Mouse (Mus musculus) hindbrain, embryonic 13.5 days (tissue): ENCODE measurements around the gene Klc3. TPM values are rescaled to one million over a fixed set of nuclear protein-coding genes. Genes with fewer than 3 reads are reported as not detected.
A peak's percentile ranks its signal among the peaks of the same experiment; 100 is the strongest.

Experiments used
- ATAC-seq: fragments of 200-750 bp; cut with Nextera tagmentation; 2 replicates; pipeline ENCODE4 v1.8.0; 2017; ENCODE audit warnings: moderate TSS enrichment; ENCODE audit not compliant: low FRiP score
- H3K27ac ChIP-seq: fragments of 300-500 bp; sonication (generic); 2 replicates; pipeline ENCODE4 v1.5.1; 2015; ENCODE audit warnings: inconsistent platforms, mild to moderate bottlenecking, moderate library complexity
- H3K27me3 ChIP-seq: fragments of 300-500 bp; sonication (generic); 2 replicates; pipeline ENCODE4 v1.6.1; 2015; ENCODE audit warnings: mild to moderate bottlenecking, inconsistent platforms
- H3K36me3 ChIP-seq: fragments of 300-500 bp; sonication (generic); 2 replicates; pipeline ENCODE4 v1.6.1; 2015; ENCODE audit warnings: mild to moderate bottlenecking, inconsistent platforms
- H3K4me1 ChIP-seq: fragments of 300-500 bp; sonication (generic); replicated peaks from 2 replicates; pipeline ENCODE4 v1.6.1; 2015; ENCODE audit warnings: inconsistent platforms
- H3K4me2 ChIP-seq: fragments of 300-500 bp; sonication (generic); 2 replicates; pipeline ENCODE4 v1.6.1; 2015; ENCODE audit warnings: inconsistent platforms, mild to moderate bottlenecking, moderate library complexity
- H3K4me3 ChIP-seq: fragments of 300-500 bp; sonication (generic); 2 replicates; pipeline ENCODE4 v1.5.1; 2015; ENCODE audit warnings: mild to moderate bottlenecking, inconsistent platforms
- H3K9ac ChIP-seq: fragments of 300-500 bp; sonication (generic); 2 replicates; pipeline ENCODE4 v1.6.1; 2015; ENCODE audit warnings: mild to moderate bottlenecking, inconsistent platforms
- H3K9me3 ChIP-seq: fragments of 300-500 bp; sonication (generic); 2 replicates; pipeline ENCODE4 v1.6.1; 2016; ENCODE audit warnings: inconsistent platforms
- WGBS: fragments of 180-500 bp; shearing (Covaris S2); methylation state at CpG from one replicate; pipeline ENCODE4 v1.1.7; 2015; 5-methylcytosine and 5-hydroxymethylcytosine counted together
- polyA plus RNA-seq: library from polyadenylated mRNA; unstranded; fragments of >200 nt; fragmentation: Nextera tagmentation; extraction: Ambion mirVana; gene quantifications from 2 replicates; pipeline ENCODE4 v1.2.1, GENCODE M21; 2015

Gene Klc3
- polyA plus RNA-seq, 1 experiment from 2014 or later, result 2.1 TPM

DNA sequence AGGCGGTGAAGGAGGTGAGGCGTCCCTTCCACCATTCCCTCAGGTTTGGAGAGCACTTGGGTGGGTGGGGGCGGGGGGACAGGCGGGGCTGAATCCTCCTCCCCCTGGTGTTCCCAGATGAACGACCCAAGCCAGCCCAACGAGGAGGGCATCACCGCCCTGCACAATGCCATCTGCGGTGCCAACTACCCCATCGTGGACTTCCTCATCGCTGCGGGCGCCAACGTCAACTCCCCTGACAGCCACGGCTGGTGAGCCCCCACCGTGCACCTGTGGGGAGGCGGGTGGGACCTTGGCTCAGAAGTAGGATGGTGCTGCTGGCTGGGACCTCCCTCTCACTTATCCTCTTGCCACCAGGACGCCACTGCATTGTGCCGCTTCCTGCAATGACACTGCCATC, 28.5 kb downstream of the Klc3 start:
- 83% methylated on average over 18 of the region's 18 CpGs for WGBS
- ATAC-seq, result no peak
- Histone ChIP-seq H3K4me3 (no peak overlapping the region), H3K36me3 (peaks cover 7% of the 10 kb centered on the region; the same call in 1 of the 2 replicates), H3K9me3 (no peaks in the 10 kb centered on the region), H3K27me3 (no peaks in the 10 kb centered on the region), H3K9ac (no peak overlapping the region), H3K4me1 (no peaks in the 10 kb centered on the region), H3K4me2 (no peak overlapping the region), H3K27ac (no peak overlapping the region)

DNA sequence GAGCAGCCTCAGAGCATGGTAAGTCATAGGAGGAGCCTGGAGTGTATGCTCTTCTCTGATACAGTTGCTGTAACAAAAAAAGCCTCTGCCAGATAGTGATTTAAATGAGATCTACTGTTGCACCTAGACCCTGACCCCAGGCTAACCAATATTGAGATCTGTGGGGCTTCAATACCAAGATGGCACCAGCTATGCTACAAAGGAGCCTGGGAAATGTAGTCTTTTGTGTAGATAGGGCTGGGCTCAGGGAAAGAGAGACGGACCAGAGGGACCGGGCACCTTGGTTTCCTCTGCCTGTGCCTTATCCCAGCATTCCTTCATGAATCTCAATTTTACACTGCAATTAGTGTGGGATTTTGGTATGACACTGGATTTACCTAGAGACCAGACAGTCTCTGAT, 30.5 kb downstream of the Klc3 start:
- H3K9me3 ChIP-seq, result no peaks in the 10 kb centered on the region
- H3K4me2 ChIP-seq, result no peak overlapping the region
- H3K36me3 ChIP-seq, result peaks cover 7% of the 10 kb centered on the region; the same call in 1 of the 2 replicates
- peaks cover 14% of the 10 kb centered on the region for H3K27me3 ChIP-seq
- peaks cover 5% of the 10 kb centered on the region; the same call in 1 of the 2 replicates for H3K4me1 ChIP-seq
- 95% methylated on average over 2 of the region's 2 CpGs for WGBS
- H3K4me3 ChIP-seq, result no peak overlapping the region
- no peak overlapping the region for H3K9ac ChIP-seq
- no peak overlapping the region for H3K27ac ChIP-seq
- ATAC-seq, result no peak

DNA sequence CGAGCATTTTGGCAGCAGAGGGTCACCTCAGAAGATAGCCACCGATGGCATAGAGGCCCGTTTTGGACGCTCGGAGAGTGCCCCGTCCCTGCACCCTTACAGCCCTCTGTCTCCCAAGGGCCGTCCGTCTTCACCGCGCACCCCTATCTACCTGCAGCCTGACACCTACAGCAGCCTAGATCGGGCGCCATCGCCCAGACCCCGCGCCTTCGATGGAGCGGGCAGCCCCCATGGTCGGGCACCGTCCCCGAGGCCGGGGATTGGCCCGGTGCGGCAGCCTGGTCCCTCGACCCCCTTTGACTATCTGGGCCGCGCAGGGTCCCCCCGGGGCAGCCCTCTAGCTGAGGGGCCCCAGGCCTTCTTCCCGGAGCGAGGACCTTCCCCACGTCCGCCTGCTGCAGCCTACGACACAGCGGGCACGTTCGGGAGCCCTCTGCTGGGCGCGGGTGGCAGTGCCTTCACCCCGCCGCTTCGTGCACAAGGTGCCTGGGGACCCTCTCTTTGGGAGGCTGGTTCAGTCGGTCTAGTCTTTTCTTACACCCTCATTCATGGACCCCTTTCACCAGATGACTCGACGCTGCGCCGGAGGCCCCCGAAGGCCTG, 34.0 kb downstream of the Klc3 start:
- H3K4me1 ChIP-seq, result peaks cover 5% of the 10 kb centered on the region; the same call in 1 of the 2 replicates
- peak overlapping the region; percentile 44 for H3K4me3 ChIP-seq
- H3K27ac ChIP-seq, result no peak overlapping the region
- ATAC-seq, result peak; percentile 84
- peak overlapping the region; percentile 73 for H3K9ac ChIP-seq
- H3K36me3 ChIP-seq, result no peaks in the 10 kb centered on the region
- 11% methylated on average over 46 of the region's 46 CpGs for WGBS
- peak overlapping the region; percentile 66 for H3K4me2 ChIP-seq
- no peaks in the 10 kb centered on the region for H3K9me3 ChIP-seq
- H3K27me3 ChIP-seq, result peaks cover 15% of the 10 kb centered on the region

DNA sequence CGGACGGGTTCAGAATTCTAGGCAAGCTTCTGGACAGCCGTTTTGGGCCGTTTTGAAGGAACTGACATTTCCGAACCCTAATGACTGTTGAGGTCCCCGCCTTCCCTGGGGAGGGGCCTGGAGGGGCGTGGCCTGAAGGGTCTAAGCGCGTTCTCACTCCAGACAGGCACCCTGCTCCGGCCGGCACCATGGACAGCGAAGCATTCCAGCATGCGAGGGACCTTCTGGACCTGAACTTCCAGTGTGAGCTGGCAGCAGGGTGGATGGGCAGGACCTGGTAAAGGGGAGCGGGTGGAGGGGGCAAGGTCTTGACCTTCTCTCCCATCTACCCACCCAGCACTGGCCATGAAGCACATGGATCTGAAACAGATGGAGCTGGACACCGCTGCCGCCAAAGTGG, 35.5 kb downstream of the Klc3 start:
- H3K27ac ChIP-seq, result no peak overlapping the region
- no peak overlapping the region for H3K4me3 ChIP-seq
- WGBS, result 27% methylated on average over 16 of the region's 16 CpGs
- H3K9ac ChIP-seq, result no peak overlapping the region
- H3K36me3 ChIP-seq, result no peaks in the 10 kb centered on the region
- no peak for ATAC-seq
- H3K4me2 ChIP-seq, result no peak overlapping the region
- H3K4me1 ChIP-seq, result peaks cover 8% of the 10 kb centered on the region; the same call in 1 of the 2 replicates
- H3K27me3 ChIP-seq, result peaks cover 16% of the 10 kb centered on the region
- H3K9me3 ChIP-seq, result no peaks in the 10 kb centered on the region

DNA sequence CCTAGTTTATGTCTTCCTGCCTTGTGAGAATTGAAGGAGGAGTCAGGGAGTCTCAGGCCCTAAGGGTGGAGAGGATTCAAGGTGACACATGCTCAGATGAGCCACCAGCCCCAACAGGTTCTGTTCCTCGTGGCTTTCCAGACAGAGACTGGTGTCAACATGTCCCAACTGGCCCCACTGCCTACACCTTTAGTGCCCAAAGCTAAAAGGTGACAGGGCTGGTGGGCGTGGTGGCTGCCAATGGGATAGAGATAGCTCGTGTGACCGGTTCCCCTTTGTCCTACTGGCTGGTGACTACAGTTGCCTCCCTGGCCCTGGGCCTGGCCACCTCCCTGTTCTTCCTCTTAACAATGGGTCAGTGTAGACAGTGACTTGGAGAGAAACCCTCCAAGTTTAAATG, 38.5 kb downstream of the Klc3 start:
- ATAC-seq, result no peak
- H3K4me1 ChIP-seq, result peaks cover 28% of the 10 kb centered on the region
- H3K27ac ChIP-seq, result no peak overlapping the region
- no peak overlapping the region for H3K9ac ChIP-seq
- H3K36me3 ChIP-seq, result no peaks in the 10 kb centered on the region
- H3K4me3 ChIP-seq, result no peak overlapping the region
- WGBS, result 85% methylated on average over 4 of the region's 4 CpGs
- H3K4me2 ChIP-seq, result no peak overlapping the region
- H3K27me3 ChIP-seq, result peaks cover 35% of the 10 kb centered on the region
- no peaks in the 10 kb centered on the region for H3K9me3 ChIP-seq

DNA sequence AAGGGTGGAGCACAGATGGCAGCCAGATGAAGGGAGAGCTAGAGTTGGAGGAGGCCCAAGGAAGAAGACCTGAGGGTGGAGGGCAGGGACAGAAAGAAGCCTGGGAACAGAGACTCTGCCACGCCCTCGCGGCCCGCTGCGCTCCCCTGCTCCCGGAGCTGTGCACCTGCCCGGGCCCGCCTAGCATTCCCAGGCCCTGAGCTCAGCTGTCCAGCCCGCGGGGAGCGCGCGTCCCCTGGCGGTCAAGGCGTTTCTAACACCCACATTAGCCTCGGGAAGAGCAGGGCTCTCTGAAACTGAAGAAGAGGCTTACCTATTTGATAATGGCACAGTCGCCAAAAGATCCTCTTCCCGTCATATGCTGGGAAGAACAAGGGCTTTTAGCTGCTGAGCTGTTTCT, 40.0 kb downstream of the Klc3 start:
- Histone ChIP-seq H3K9me3 (no peaks in the 10 kb centered on the region), H3K4me3 (no peak overlapping the region), H3K9ac (peak overlapping the region; percentile 24; the same call in 1 of the 2 replicates), H3K27me3 (peaks cover 26% of the 10 kb centered on the region), H3K4me1 (peaks cover 29% of the 10 kb centered on the region), H3K27ac (no peak overlapping the region), H3K4me2 (no peak overlapping the region), H3K36me3 (no peaks in the 10 kb centered on the region)
- WGBS, result 3% methylated on average over 18 of the region's 18 CpGs
- ATAC-seq, result no peak

DNA sequence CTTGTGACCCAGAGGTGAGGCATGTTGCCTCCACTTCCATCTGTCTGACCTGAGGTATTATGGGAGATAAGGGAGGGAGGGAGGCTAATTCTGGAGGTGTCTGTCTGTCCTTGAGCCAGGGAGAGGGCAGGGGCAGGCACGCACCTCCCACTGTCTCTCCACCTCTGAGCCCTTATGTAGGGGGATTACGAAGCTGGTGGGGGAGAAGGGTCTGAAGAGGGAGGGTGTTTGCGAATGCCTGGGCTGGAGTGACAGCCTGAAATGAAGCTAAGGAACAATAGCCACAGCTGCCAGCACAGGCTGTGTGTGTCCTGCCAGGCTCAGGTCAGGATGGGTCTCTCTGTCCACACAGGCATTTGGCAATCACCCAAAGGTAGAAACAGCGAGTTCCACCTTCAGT, 41.6 kb downstream of the Klc3 start:
- H3K4me1 ChIP-seq, result peaks cover 42% of the 10 kb centered on the region
- peaks cover 5% of the 10 kb centered on the region for H3K36me3 ChIP-seq
- H3K9ac ChIP-seq, result peak overlapping the region; percentile 29; the same call in 1 of the 2 replicates
- H3K27me3 ChIP-seq, result peaks cover 20% of the 10 kb centered on the region
- 42% methylated on average over 4 of the region's 4 CpGs for WGBS
- no peak for ATAC-seq
- no peaks in the 10 kb centered on the region for H3K9me3 ChIP-seq
- H3K4me2 ChIP-seq, result no peak overlapping the region
- no peak overlapping the region for H3K27ac ChIP-seq
- 0 out of 2 replicates have a peak overlapping the region, but pooled peaks have one; percentile 56 for H3K4me3 ChIP-seq

DNA sequence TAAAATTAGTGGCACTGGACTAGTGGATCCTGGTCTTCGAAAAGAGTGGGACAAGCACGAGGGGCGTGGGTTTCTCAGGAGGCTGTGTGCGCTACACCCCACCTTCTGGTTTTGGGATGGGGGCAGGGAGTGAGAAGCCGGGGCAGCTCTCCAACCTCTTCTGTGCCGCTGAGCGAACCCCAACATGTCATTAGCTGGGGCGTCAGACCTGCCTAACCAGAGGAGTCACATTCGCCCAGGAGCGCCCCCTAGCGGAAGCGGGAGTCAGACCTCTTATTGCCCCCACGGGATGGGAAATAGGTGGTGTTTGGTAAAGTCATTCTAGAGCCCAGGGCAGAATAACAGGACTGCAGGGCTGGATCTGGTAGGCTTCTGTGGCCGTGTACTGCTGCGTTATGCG, 42.2 kb downstream of the Klc3 start:
- Histone ChIP-seq H3K27me3 (peaks cover 20% of the 10 kb centered on the region), H3K27ac (no peak overlapping the region), H3K4me3 (peak overlapping the region; percentile 56), H3K4me2 (peak overlapping the region; percentile 97), H3K9ac (peak overlapping the region; percentile 60; the same call in 1 of the 2 replicates), H3K4me1 (peaks cover 42% of the 10 kb centered on the region), H3K9me3 (no peaks in the 10 kb centered on the region), H3K36me3 (peaks cover 11% of the 10 kb centered on the region)
- no peak for ATAC-seq
- 11% methylated on average over 16 of the region's 16 CpGs for WGBS

DNA sequence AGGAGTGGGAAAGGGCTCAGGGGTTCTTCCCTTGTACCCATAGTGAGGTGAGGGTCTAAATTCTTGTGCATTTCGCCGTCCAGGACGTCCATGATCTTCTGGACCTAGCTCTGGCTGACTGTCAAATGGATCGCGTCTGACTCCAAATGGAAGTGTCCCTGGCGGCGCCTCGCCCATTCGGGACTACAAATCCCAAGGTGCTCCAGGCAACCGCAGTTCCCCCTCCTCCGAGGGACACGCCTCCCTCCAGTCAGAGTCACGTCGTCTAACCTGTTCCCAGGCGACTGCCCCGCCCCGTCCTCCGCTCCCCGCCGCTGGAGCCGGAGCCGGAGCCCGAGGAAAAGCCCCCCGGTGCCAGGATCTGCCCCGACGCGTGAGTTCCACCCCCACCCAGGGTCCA, 43.0 kb downstream of the Klc3 start:
- H3K27me3 ChIP-seq, result peaks cover 20% of the 10 kb centered on the region
- ATAC-seq, result peak; percentile 54
- WGBS, result 0% methylated on average over 27 of the region's 27 CpGs
- H3K4me3 ChIP-seq, result peak overlapping the region; percentile 56
- peak overlapping the region; percentile 97 for H3K4me2 ChIP-seq
- H3K4me1 ChIP-seq, result peaks cover 42% of the 10 kb centered on the region
- peak overlapping the region; percentile 60 for H3K9ac ChIP-seq
- H3K9me3 ChIP-seq, result no peaks in the 10 kb centered on the region
- peaks cover 19% of the 10 kb centered on the region for H3K36me3 ChIP-seq
- H3K27ac ChIP-seq, result 0 out of 2 replicates have a peak overlapping the region, but pooled peaks have one; percentile 36

DNA sequence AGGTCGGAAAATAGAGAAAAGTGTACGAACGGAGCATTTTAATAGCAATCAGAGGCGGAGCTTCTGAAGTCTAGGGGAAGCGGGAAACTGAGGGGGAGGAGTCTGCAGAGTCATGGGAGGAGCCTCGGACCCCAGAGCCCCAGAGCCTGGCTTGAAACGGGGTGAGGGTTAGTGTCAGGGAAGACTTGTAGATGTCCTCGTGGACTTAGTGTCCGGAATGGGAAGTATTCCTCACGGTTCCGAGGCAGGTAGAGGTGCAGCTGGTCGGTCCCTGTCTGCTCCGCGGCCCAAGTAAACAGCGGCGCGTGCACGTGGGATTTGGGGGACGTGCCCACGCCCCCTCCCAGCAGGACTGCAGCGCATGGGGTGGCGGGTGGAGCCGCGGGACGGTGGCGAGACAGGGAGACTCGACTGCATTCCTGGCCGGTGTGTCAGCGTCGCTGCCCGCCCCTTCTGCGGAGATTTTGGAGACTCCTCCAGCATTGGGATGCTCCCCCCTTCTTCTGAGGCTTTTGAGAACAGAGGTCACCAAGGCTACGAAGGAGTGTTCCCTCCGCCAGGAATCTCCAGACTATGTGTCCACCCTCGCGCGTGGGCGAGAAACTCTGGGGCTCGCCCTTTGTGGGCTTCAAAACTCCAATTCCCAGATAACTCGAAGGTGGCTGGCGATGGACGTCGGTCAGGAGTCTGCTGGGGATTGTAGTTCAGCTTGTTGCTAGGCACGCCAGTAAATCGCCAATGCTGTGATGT, 43.8 kb downstream of the Klc3 start:
- Histone ChIP-seq H3K9ac (peak overlapping the region; percentile 77), H3K4me3 (peak overlapping the region; percentile 56), H3K4me2 (peak overlapping the region; percentile 97), H3K36me3 (peaks cover 24% of the 10 kb centered on the region), H3K27me3 (peaks cover 20% of the 10 kb centered on the region), H3K27ac (peak overlapping the region; percentile 44), H3K9me3 (no peaks in the 10 kb centered on the region), H3K4me1 (peaks cover 42% of the 10 kb centered on the region)
- ATAC-seq, result peak; percentile 67
- WGBS, result under 1% methylated on average over 40 of the region's 45 CpGs

DNA sequence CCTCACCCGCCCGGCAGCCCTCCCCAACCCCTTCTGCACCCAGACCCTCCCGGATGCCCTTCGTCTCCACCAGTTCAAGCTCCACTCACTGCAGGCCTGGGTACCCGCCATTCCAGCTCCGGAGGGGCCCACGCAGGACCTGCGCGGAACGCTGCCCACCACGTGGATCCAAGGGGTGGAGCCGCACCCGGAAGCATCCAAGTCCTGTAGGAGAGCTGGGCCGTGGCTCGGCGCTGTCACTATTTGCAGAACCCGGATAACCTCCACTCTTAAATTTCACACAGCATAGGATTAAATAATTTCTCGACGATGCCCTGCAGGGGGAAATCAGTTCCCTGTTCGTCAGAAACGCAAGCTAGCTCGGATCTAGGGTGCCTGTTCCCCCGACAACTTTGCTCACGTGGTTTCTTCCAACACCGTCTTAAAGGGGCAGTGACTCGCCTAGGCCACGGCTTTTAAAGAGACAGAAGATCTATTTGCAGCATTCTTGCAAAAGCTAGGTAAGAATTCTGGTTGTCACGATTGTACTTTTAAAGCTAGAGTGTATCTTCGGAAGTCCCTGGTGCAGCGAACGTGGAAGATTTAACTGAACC, 44.5 kb downstream of the Klc3 start, which contains the start of the genes Cd3eap and Ppp1r13l:
Gene Cd3eap (minus strand): TSS at position 185 of the 593 bp plus-strand sequence.
Gene Ppp1r13l (plus strand): TSS at position 451 of the 593 bp plus-strand sequence.
- Histone ChIP-seq H3K36me3 (peaks cover 30% of the 10 kb centered on the region), H3K4me3 (peak within 1 kb of the TSS; percentile 56), H3K9ac (peak within 1 kb of the TSS; percentile 77), H3K27me3 (peaks cover 20% of the 10 kb centered on the region), H3K9me3 (no peaks in the 10 kb centered on the region), H3K4me2 (peak within 1 kb of the TSS; percentile 97), H3K4me1 (peaks cover 42% of the 10 kb centered on the region), H3K27ac (peak within 1 kb of the TSS; percentile 44)
- peak; percentile 83 for ATAC-seq
- 0% methylated on average over 29 of the region's 31 CpGs for WGBS

DNA sequence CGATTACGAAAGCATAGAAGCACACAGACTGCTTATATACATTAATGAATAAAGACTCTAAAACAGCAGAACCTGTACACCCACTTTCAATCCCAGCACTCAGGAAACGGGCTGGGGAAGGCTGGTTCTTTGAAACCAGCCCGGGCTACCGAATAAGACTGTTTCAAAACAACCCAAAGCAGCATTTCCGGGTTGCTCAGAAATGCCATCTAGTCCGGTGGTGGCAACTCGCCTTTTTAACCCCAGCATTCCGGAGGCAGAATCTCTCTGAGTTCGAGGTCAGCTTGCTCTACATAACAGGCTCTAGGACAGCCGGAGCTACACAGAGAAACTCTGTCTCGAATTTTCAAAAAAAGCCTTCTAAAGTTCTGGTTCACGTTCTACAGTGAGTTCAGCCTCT, 45.3 kb downstream of the Klc3 start:
- Histone ChIP-seq H3K27me3 (peaks cover 20% of the 10 kb centered on the region), H3K4me1 (peaks cover 40% of the 10 kb centered on the region), H3K36me3 (peaks cover 36% of the 10 kb centered on the region), H3K4me3 (peak overlapping the region; percentile 56), H3K27ac (no peak overlapping the region), H3K9me3 (no peaks in the 10 kb centered on the region), H3K9ac (peak overlapping the region; percentile 77), H3K4me2 (peak overlapping the region; percentile 97)
- ATAC-seq, result no peak
- 22% methylated on average over 13 of the region's 13 CpGs for WGBS
